Mouse (Mus musculus): ENCODE measurements around the gene Mien1.

- TF ChIP-seq GATA1 (IDR thresholded peaks at IDR 0.05; ENCODE audit: borderline replicate concordance, low read length) (no peak), FLI1 (IDR thresholded peaks at IDR 0.05; ENCODE audit: low read length) (no peak)
Observed at GRCm38 (mm10) chr11:98431743-98432502, 6.9 kb downstream of the Mien1 start.
